Mouse (Mus musculus) liver, embryonic 14 days (tissue): ENCODE data around the gene Dnajb1. TPM values are rescaled to one million over a fixed set of nuclear protein-coding genes. Genes with fewer than 3 reads are reported as not detected.

Experiments used
- polyA plus RNA-seq: library from polyadenylated mRNA; depleted of rRNA; stranded (reverse); fragments of >200 nt; gene quantifications from 2 replicates; pipeline ENCODE4 v1.2.3, GENCODE M21; 2012; rRNA removed

Gene Dnajb1
- 27.2 and 33.7 TPM in 2 replicates for polyA plus RNA-seq

GRCm38 (mm10) chr8:83607661-83608397, at the start of gene Dnajb1, which contains the start of gene Tecr:
TSS of gene Dnajb1 (plus strand) at chr8:83608193.
TSS of gene Tecr (minus strand) at chr8:83607971.

GRCm38 (mm10) chr8:83566469-83567395, 41.3 kb upstream of the Dnajb1 start, which contains the start of gene Ndufb7:
TSS of gene Ndufb7 (plus strand) at chr8:83566671.

GRCm38 (mm10) chr8:83652030-83652743, 44.2 kb downstream of the Dnajb1 start, which contains the start of gene Gipc1:
TSS of gene Gipc1 (plus strand) at chr8:83652677.

Other genes starting within 250 kb of the Dnajb1 start
- 0.29 and 0.35 TPM in 2 replicates for gene Clgn, start 218.3 kb upstream of the Dnajb1 start, polyA plus RNA-seq
- gene Scoc, start 149.8 kb upstream of the Dnajb1 start, polyA plus RNA-seq, result 41.9 and 50.5 TPM in 2 replicates
- gene Olfr370, start 72.4 kb upstream of the Dnajb1 start, polyA plus RNA-seq, result not detected in 2 replicates
- gene Ndufb7, start 41.5 kb upstream of the Dnajb1 start, polyA plus RNA-seq, result 188 and 193 TPM in 2 replicates
- 151 and 181 TPM in 2 replicates for gene Tecr, start 222 bp upstream of the Dnajb1 start, polyA plus RNA-seq
- 21.5 and 27.0 TPM in 2 replicates for gene Gipc1, start 44.5 kb downstream of the Dnajb1 start, polyA plus RNA-seq
- 0.14 and 0.19 TPM in 2 replicates for gene Ptger1, start 58.5 kb downstream of the Dnajb1 start, polyA plus RNA-seq
- gene Pkn1, start 91.0 kb downstream of the Dnajb1 start, polyA plus RNA-seq, result 8.6 and 10.3 TPM in 2 replicates
- 103 and 125 TPM in 2 replicates for gene Ddx39, start 107.0 kb downstream of the Dnajb1 start, polyA plus RNA-seq
- 8.4 and 11.5 TPM in 2 replicates for gene Adgre5, start 133.1 kb downstream of the Dnajb1 start, polyA plus RNA-seq